Mouse (Mus musculus): ENCODE measurements at regions not wholly inside any gene's neighbourhood (a gene's known extent, or its start where the extent isn't known, plus 50 kb on each side); places are given as distances from the start of the nearest gene placed in this dataset.

DNA sequence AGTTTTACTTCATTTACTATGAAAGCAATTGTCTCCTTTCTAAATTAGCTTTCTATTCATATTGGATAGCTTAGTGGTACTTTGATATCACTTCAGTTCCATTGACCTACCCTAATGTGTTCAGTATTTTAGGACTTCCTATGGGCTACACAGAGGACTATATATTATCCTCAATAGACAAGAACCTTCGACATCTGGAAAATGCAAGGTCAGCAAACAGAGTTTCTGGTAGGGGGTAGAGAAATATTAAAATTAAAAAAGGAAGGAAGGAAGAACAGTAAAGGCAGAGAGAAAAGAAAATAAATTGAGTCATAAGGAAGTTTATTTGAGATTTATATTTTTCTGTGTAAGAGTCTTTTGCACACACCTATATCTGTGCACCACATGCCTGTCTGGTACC is 107.4 kb upstream of the Insig1 start:
- DNase-seq (ENCODE audit: low read depth, low spot score) = no peak

GRCm38 (mm10) chr5:27995186-27995585 is 76.0 kb upstream of the Insig1 start:
- DNase-seq (ENCODE audit: low read depth, low spot score) = peak; percentile 67

DNA sequence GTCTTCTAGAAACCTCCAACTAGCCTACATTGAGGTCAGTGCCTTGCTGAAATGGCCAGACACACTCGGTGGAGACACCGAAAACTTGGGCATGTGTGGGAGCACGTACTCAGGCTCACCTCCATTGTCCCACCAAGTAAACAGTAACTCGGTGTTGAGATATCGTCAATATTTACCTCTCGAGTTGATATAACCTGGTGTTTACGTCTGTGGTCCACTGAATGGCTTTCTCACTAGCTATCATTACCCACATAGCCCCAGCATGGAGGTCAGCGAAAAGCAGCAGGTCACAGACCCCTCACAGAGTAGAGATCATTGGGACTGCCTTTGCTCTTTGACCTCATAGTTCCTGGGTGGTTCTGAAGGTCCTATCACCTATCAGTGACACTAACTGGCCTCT is 73.4 kb upstream of the Insig1 start:
- no peak for DNase-seq (ENCODE audit: low read depth, low spot score)

- DNase-seq (ENCODE audit: low read depth, low spot score) = no peak
These were observed 68.2 kb upstream of the Insig1 start for GRCm38 (mm10) chr5:28002922-28003321.

GRCm38 (mm10) chr5:28003756-28004486 is 67.2 kb upstream of the Insig1 start:
- DNase-seq (ENCODE audit: low read depth, low spot score) = no peak

- no peak for DNase-seq (ENCODE audit: low read depth, low spot score)
These were observed 66.7 kb upstream of the Insig1 start for GRCm38 (mm10) chr5:28004487-28004827.

DNA sequence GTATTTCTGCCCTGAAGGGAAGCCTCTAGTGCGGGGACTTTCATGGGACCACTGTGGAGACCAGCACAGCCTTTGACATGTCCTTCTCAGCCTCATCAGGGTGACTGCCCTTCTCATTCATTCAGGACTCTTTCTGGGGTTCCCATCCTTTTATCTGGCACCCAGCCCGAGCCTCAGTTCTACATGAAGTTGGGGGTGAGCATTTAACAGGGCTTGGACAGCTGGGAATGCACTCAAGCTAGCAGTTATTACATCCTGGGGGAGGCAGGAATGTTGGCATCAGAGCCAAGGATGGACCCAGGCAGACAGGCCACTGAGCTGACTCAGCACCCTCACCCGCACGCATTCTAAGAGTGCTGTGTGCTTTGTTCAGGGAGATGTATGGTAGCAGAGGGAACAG is 61.8 kb upstream of the Insig1 start:
- DNase-seq (ENCODE audit: low read depth, low spot score) = no peak

DNA sequence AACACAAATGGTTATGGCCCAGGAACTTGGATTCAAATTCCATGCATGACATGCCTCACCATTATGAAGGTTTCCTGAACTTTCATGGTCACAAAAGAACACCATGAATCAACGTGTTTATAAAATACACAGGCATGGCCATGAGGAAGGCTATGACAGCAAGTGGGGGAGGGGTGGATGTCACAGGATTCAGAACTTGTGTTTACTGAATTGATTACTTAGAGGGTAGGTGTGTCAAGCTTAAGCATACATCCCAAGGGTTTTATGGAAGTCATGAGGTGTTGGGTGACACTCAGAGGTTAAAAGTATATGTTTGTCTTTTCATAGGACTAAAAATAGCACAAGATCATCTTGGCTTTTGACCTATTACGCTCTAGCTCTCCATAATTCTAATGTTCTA is 61.3 kb upstream of the Insig1 start:
- no peak for DNase-seq (ENCODE audit: low read depth, low spot score)

GRCm38 (mm10) chr5:28010529-28010928 is 60.6 kb upstream of the Insig1 start:
- no peak for DNase-seq (ENCODE audit: low read depth, low spot score)

- DNase-seq (ENCODE audit: low read depth, low spot score) = no peak
These were observed 58.7 kb upstream of the Insig1 start for GRCm38 (mm10) chr5:28012496-28012895.

DNA sequence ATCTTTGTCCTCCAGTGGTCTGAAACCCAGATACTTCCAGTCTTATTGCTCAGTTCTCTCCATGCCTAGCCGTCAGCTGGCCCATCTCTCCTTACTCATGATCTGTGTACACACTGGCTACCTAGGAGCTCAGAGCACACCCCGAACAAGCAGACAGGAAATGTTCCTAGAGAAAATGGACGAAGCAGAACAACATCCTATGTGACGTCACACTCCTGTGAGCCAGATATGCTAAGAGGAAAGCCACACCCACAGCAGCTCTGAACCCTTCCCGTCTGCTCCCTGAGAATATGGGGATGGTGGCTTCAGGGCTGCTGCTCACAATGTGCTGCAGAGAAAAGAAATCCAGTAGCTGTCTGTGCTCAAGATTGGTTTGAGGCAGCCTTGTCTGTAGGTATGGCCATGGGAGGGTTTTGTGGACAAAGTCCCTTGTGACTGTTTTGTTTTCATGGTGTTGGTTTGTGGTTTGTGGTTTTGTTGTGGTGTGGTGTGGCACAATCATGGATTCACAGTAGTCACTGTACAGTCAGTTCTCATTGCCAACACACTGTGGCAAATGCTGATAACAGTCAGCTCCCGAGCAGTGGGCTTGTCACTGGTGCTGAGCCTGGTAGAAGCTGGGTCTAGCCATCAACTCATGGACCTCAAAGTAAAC is 57.4 kb upstream of the Insig1 start:
- DNase-seq (ENCODE audit: low read depth, low spot score) = no peak

GRCm38 (mm10) chr5:28019864-28020263 is 51.3 kb upstream of the Insig1 start:
- DNase-seq (ENCODE audit: low read depth, low spot score) = no peak

All from A20 (cell line).